Mouse (Mus musculus) hindbrain, embryonic 11.5 days (tissue): Measurements from ENCODE around the gene Rps10. TPM values are rescaled to one million over a fixed set of nuclear protein-coding genes. Genes with fewer than 3 reads are reported as not detected.

ENCODE experiments used
- ATAC-seq: fragments of 200-750 bp; cut with Nextera tagmentation; 2 replicates; pipeline ENCODE4 v1.8.0; 2017; ENCODE audit warnings: mild to moderate bottlenecking, moderate TSS enrichment, moderate library complexity; ENCODE audit not compliant: low FRiP score
- DNase-seq: peaks from one replicate; pipeline ENCODE4 v3.0.0-alpha.2; 2015; ENCODE audit warnings: low spot score
- H3K27ac ChIP-seq: fragments of 300-500 bp; sonication (generic); 2 replicates; pipeline ENCODE4 v1.5.1; 2014; ENCODE audit warnings: mild to moderate bottlenecking, low read depth, low read length
- H3K27me3 ChIP-seq: fragments of 300-500 bp; sonication (generic); 2 replicates; pipeline ENCODE4 v1.6.1; 2014; ENCODE audit warnings: mild to moderate bottlenecking, low read length, moderate library complexity, mixed read lengths; ENCODE audit not compliant: control insufficient read depth, insufficient read depth
- H3K36me3 ChIP-seq: fragments of 300-500 bp; sonication (generic); 2 replicates; pipeline ENCODE4 v1.6.1; 2014; ENCODE audit warnings: mild to moderate bottlenecking, low read length, moderate library complexity, mixed read lengths; ENCODE audit not compliant: control insufficient read depth, insufficient read depth
- H3K4me1 ChIP-seq: fragments of 300-500 bp; sonication (generic); replicated peaks from 2 replicates; pipeline ENCODE4 v1.6.1; 2014; ENCODE audit warnings: low read length, mixed read lengths; ENCODE audit not compliant: control insufficient read depth, insufficient read depth
- H3K4me2 ChIP-seq: fragments of 300-500 bp; sonication (generic); replicated peaks from 2 replicates; pipeline ENCODE4 v1.6.1; 2014; ENCODE audit warnings: mild to moderate bottlenecking, low read depth, low read length
- H3K4me3 ChIP-seq: fragments of 300-500 bp; sonication (generic); 2 replicates; pipeline ENCODE4 v1.5.1; 2014; ENCODE audit warnings: low read depth, low read length
- H3K9ac ChIP-seq: fragments of 300-500 bp; sonication (generic); 2 replicates; pipeline ENCODE4 v1.6.1; 2014; ENCODE audit warnings: low read depth, low read length
- H3K9me3 ChIP-seq: fragments of 300-500 bp; sonication (generic); 2 replicates; pipeline ENCODE4 v1.6.1; 2016; ENCODE audit warnings: low read length; ENCODE audit not compliant: control insufficient read depth
- WGBS: fragments of 180-500 bp; shearing (Covaris S2); extraction: QIAGEN DNeasy Blood & Tissue Kit; methylation state at CpG from one replicate; pipeline ENCODE4 v1.1.7; 2014; 5-methylcytosine and 5-hydroxymethylcytosine counted together
- polyA plus RNA-seq: library from polyadenylated mRNA; unstranded; fragments of >200 nt; fragmentation: Nextera tagmentation; extraction: Ambion mirVana; gene quantifications from 2 replicates; pipeline ENCODE4 v1.2.1, GENCODE M21; 2014

Rps10 gene
- 817 and 827 TPM in 2 replicates for polyA plus RNA-seq

- H3K4me1 ChIP-seq: peaks cover 10% of the 10 kb centered on the region
- WGBS: 32% methylated on average over 18 of the region's 18 CpGs
- no peak for DNase-seq
Observed at GRCm38 (mm10) chr17:27636132-27637020, at the start of gene Rps10. Gene Rps10 (minus strand): TSS chr17:27636669.

GRCm38 (mm10) chr17:27685550-27685913 is 49.1 kb upstream of the Rps10 start:
- no peak overlapping the region for H3K27ac ChIP-seq
- peak; percentile 45 for ATAC-seq
- peaks cover 3% of the 10 kb centered on the region; the same call in 1 of the 2 replicates for H3K4me1 ChIP-seq
- peak overlapping the region; percentile 45 for H3K4me3 ChIP-seq
- peak overlapping the region; percentile 60 for H3K9ac ChIP-seq
- H3K27me3 ChIP-seq: peaks cover 6% of the 10 kb centered on the region; the same call in 1 of the 2 replicates
- no peaks in the 10 kb centered on the region for H3K9me3 ChIP-seq
- peak overlapping the region; percentile 97 for H3K4me2 ChIP-seq
- peak; percentile 37 for DNase-seq
- H3K36me3 ChIP-seq: no peaks in the 10 kb centered on the region
- WGBS: 3% methylated on average over 11 of the region's 11 CpGs

More at GRCm38 (mm10) chr17:27636132-27637020, at the start of gene Rps10:
- Histone ChIP-seq H3K4me2 (peak within 1 kb of the TSS; percentile 28; the same call in 1 of the 2 replicates), H3K9me3 (no peaks in the 10 kb centered on the region), H3K9ac (no peak within 1 kb of the TSS), H3K4me3 (peak within 1 kb of the TSS; percentile 88), H3K27ac (0 out of 2 replicates have a peak within 1 kb of the TSS, but pooled peaks have one; percentile 24), H3K27me3 (no peaks in the 10 kb centered on the region), H3K36me3 (peaks cover 10% of the 10 kb centered on the region; the same call in 1 of the 2 replicates)
- no peak for ATAC-seq

GRCm38 (mm10) chr17:27684886-27685549 is 48.5 kb upstream of the Rps10 start:
- Histone ChIP-seq H3K4me1 (peaks cover 3% of the 10 kb centered on the region; the same call in 1 of the 2 replicates), H3K4me3 (peak overlapping the region; percentile 45), H3K9ac (peak overlapping the region; percentile 60), H3K27ac (no peak overlapping the region), H3K4me2 (peak overlapping the region; percentile 97), H3K9me3 (no peaks in the 10 kb centered on the region), H3K27me3 (peaks cover 6% of the 10 kb centered on the region; the same call in 1 of the 2 replicates), H3K36me3 (no peaks in the 10 kb centered on the region)
- ATAC-seq: peak; percentile 70
- peak; percentile 80 for DNase-seq
- under 1% methylated on average over 36 of the region's 53 CpGs for WGBS

GRCm38 (mm10) chr17:27678924-27679813 is 42.7 kb upstream of the Rps10 start:
- 0 out of 2 replicates have a peak overlapping the region, but pooled peaks have one; percentile 12 for H3K9ac ChIP-seq
- DNase-seq (no peak), ATAC-seq (peak; percentile 71)
- no peaks in the 10 kb centered on the region for H3K9me3 ChIP-seq
- WGBS: 41% methylated on average over 11 of the region's 11 CpGs
- no peaks in the 10 kb centered on the region for H3K36me3 ChIP-seq
- H3K27me3 ChIP-seq: no peaks in the 10 kb centered on the region
- no peak overlapping the region for H3K4me3 ChIP-seq
- H3K27ac ChIP-seq: peak overlapping the region; percentile 60
- H3K4me1 ChIP-seq: no peaks in the 10 kb centered on the region
- no peak overlapping the region for H3K4me2 ChIP-seq

GRCm38 (mm10) chr17:27677756-27678155 is 41.3 kb upstream of the Rps10 start:
- WGBS: 88% methylated on average over 5 of the region's 5 CpGs
- Histone ChIP-seq H3K4me3 (no peak overlapping the region), H3K9me3 (no peaks in the 10 kb centered on the region), H3K4me2 (no peak overlapping the region), H3K27ac (no peak overlapping the region), H3K36me3 (no peaks in the 10 kb centered on the region), H3K9ac (no peak overlapping the region), H3K27me3 (no peaks in the 10 kb centered on the region), H3K4me1 (no peaks in the 10 kb centered on the region)
- DNase-seq (no peak), ATAC-seq (no peak)

GRCm38 (mm10) chr17:27676270-27676669 is 39.8 kb upstream of the Rps10 start:
- Histone ChIP-seq H3K9ac (no peak overlapping the region), H3K9me3 (no peaks in the 10 kb centered on the region), H3K27ac (no peak overlapping the region), H3K27me3 (no peaks in the 10 kb centered on the region), H3K36me3 (no peaks in the 10 kb centered on the region), H3K4me2 (no peak overlapping the region), H3K4me1 (no peaks in the 10 kb centered on the region), H3K4me3 (no peak overlapping the region)
- ATAC-seq: no peak
- no peak for DNase-seq
- 77% methylated on average over 7 of the region's 7 CpGs for WGBS

GRCm38 (mm10) chr17:27675453-27675852 is 39.0 kb upstream of the Rps10 start:
- ATAC-seq (no peak), DNase-seq (no peak)
- Histone ChIP-seq H3K4me2 (no peak overlapping the region), H3K9ac (no peak overlapping the region), H3K36me3 (no peaks in the 10 kb centered on the region), H3K27me3 (no peaks in the 10 kb centered on the region), H3K4me1 (no peaks in the 10 kb centered on the region), H3K27ac (no peak overlapping the region), H3K4me3 (no peak overlapping the region), H3K9me3 (no peaks in the 10 kb centered on the region)
- WGBS: 72% methylated on average over 9 of the region's 9 CpGs

GRCm38 (mm10) chr17:27673945-27674344 is 37.5 kb upstream of the Rps10 start:
- ATAC-seq (no peak), DNase-seq (no peak)
- Histone ChIP-seq H3K27ac (no peak overlapping the region), H3K4me3 (no peak overlapping the region), H3K4me1 (no peaks in the 10 kb centered on the region), H3K9ac (no peak overlapping the region), H3K9me3 (no peaks in the 10 kb centered on the region), H3K27me3 (no peaks in the 10 kb centered on the region), H3K4me2 (no peak overlapping the region), H3K36me3 (no peaks in the 10 kb centered on the region)
- 65% methylated on average over 7 of the region's 7 CpGs for WGBS
